Mouse (Mus musculus): Measurements from ENCODE around the gene Prss32. TPM values are rescaled to one million over a fixed set of nuclear protein-coding genes. Genes with fewer than 3 reads are reported as not detected.

Prss32 gene
- not detected for polyA plus RNA-seq (2017; shearing (Covaris generic))

GRCm38 (mm10) chr17:23843812-23844273 lies at the start of gene Prss32, which contains the start of gene Prss41:
Prss32 (plus strand) TSS chr17:23843855.
Prss41 (minus strand) TSS chr17:23844172.

GRCm38 (mm10) chr17:23829064-23829619 lies 14.5 kb upstream of the Prss32 start, which contains the start of gene Elob:
Elob (minus strand) TSS chr17:23829136.

GRCm38 (mm10) chr17:23836006-23836575 lies 7.6 kb upstream of the Prss32 start, which contains the start of gene Prss33:
Prss33 (minus strand) TSS chr17:23836056.

GRCm38 (mm10) chr17:23867756-23868155 lies 24.1 kb downstream of the Prss32 start, which contains the start of gene Prss21:
Prss21 (plus strand) TSS chr17:23868056.

GRCm38 (mm10) chr17:23880576-23880975 lies 36.9 kb downstream of the Prss32 start, which contains the start of the genes Dcpp1 and Dcpp2:
Dcpp1 (plus strand) TSS chr17:23880876.
Dcpp2 (plus strand) TSS chr17:23880880.

Other genes with a start within 250 kb of the Prss32 start
- not detected for gene Zfp13, start 244.4 kb upstream of the Prss32 start, polyA plus RNA-seq (2017; shearing (Covaris generic))
- gene Zscan10, start 243.0 kb upstream of the Prss32 start, polyA plus RNA-seq (2017; shearing (Covaris generic)) = 1.6 TPM
- not detected for gene Mmp25, start 198.6 kb upstream of the Prss32 start, polyA plus RNA-seq (2017; shearing (Covaris generic))
- gene Bicdl2, start 183.3 kb upstream of the Prss32 start, polyA plus RNA-seq (2017; shearing (Covaris generic)) = not detected
- gene Hcfc1r1, start 170.3 kb upstream of the Prss32 start, polyA plus RNA-seq (2017; shearing (Covaris generic)) = 49.6 TPM
- gene Thoc6, start 170.0 kb upstream of the Prss32 start, polyA plus RNA-seq (2017; shearing (Covaris generic)) = 29.4 TPM
- gene Tnfrsf12a, start 166.4 kb upstream of the Prss32 start, polyA plus RNA-seq (2017; shearing (Covaris generic)) = 9.0 TPM
- gene Cldn6, start 164.6 kb upstream of the Prss32 start, polyA plus RNA-seq (2017; shearing (Covaris generic)) = not detected
- not detected for gene Cldn9, start 159.8 kb upstream of the Prss32 start, polyA plus RNA-seq (2017; shearing (Covaris generic))
- gene 1520401A03Rik, start 121.1 kb upstream of the Prss32 start, polyA plus RNA-seq (2017; shearing (Covaris generic)) = not detected
- gene Pkmyt1, start 117.5 kb upstream of the Prss32 start, polyA plus RNA-seq (2017; shearing (Covaris generic)) = 43.8 TPM
- 5.3 TPM for gene Paqr4, start 103.0 kb upstream of the Prss32 start, polyA plus RNA-seq (2017; shearing (Covaris generic))
- 3.4 TPM for gene Kremen2, start 98.0 kb upstream of the Prss32 start, polyA plus RNA-seq (2017; shearing (Covaris generic))
- 45.2 TPM for gene Flywch1, start 72.3 kb upstream of the Prss32 start, polyA plus RNA-seq (2017; shearing (Covaris generic))
- gene Flywch2, start 57.8 kb upstream of the Prss32 start, polyA plus RNA-seq (2017; shearing (Covaris generic)) = 2.8 TPM
- 999 TPM for gene Srrm2, start 53.3 kb upstream of the Prss32 start, polyA plus RNA-seq (2017; shearing (Covaris generic))
- 592 TPM for gene Elob, start 14.7 kb upstream of the Prss32 start, polyA plus RNA-seq (2017; shearing (Covaris generic))
- 0.18 TPM for gene Prss33, start 7.8 kb upstream of the Prss32 start, polyA plus RNA-seq (2017; shearing (Covaris generic))
- gene Prss41, start 317 bp downstream of the Prss32 start, polyA plus RNA-seq (2017; shearing (Covaris generic)) = 2.8 TPM
- not detected for gene Prss21, start 24.2 kb downstream of the Prss32 start, polyA plus RNA-seq (2017; shearing (Covaris generic))
- gene Dcpp1, start 37.0 kb downstream of the Prss32 start, polyA plus RNA-seq (2017; shearing (Covaris generic)) = not detected
- gene Dcpp2, start 37.0 kb downstream of the Prss32 start, polyA plus RNA-seq (2017; shearing (Covaris generic)) = not detected
- gene Dcpp3, start 73.6 kb downstream of the Prss32 start, polyA plus RNA-seq (2017; shearing (Covaris generic)) = not detected
- not detected for gene Sbp, start 97.8 kb downstream of the Prss32 start, polyA plus RNA-seq (2017; shearing (Covaris generic))
- not detected for gene Sbpl, start 111.4 kb downstream of the Prss32 start, polyA plus RNA-seq (2017; shearing (Covaris generic))
- gene Prss30, start 136.7 kb downstream of the Prss32 start, polyA plus RNA-seq (2017; shearing (Covaris generic)) = not detected
- gene Prss22, start 154.2 kb downstream of the Prss32 start, polyA plus RNA-seq (2017; shearing (Covaris generic)) = not detected
- 0.42 TPM for gene Prss27, start 194.3 kb downstream of the Prss32 start, polyA plus RNA-seq (2017; shearing (Covaris generic))
- gene Kctd5, start 229.6 kb downstream of the Prss32 start, polyA plus RNA-seq (2017; shearing (Covaris generic)) = 27.8 TPM

Data from CD4-positive, CD25-positive, alpha-beta regulatory T cell (primary cell).